Mouse (Mus musculus) neural tube, embryonic 12.5 days (tissue): ENCODE results near the gene Rps28. TPM values are rescaled to one million over a fixed set of nuclear protein-coding genes. Genes with fewer than 3 reads are reported as not detected.
A peak's percentile ranks its signal among the peaks of the same experiment; 100 is the strongest.

Experiments used
- ATAC-seq: fragments of 200-750 bp; cut with Nextera tagmentation; 2 replicates; pipeline ENCODE4 v1.8.0; 2017; ENCODE audit warnings: low read depth, mild to moderate bottlenecking, moderate TSS enrichment, moderate library complexity; ENCODE audit not compliant: low FRiP score
- H3K27ac ChIP-seq: fragments of 300-500 bp; sonication (generic); 2 replicates; pipeline ENCODE4 v1.5.1; 2016
- H3K27me3 ChIP-seq: fragments of 300-500 bp; sonication (generic); replicated peaks from 2 replicates; pipeline ENCODE4 v1.6.1; 2016; ENCODE audit warnings: mild to moderate bottlenecking
- H3K36me3 ChIP-seq: fragments of 300-500 bp; sonication (generic); 2 replicates; pipeline ENCODE4 v1.6.1; 2016; ENCODE audit warnings: mild to moderate bottlenecking
- H3K4me1 ChIP-seq: fragments of 300-500 bp; sonication (generic); 2 replicates; pipeline ENCODE4 v1.6.1; 2016
- H3K4me2 ChIP-seq: fragments of 300-500 bp; sonication (generic); replicated peaks from 2 replicates; pipeline ENCODE4 v1.6.1; 2016; ENCODE audit warnings: mild to moderate bottlenecking
- H3K4me3 ChIP-seq: fragments of 300-500 bp; sonication (generic); 2 replicates; pipeline ENCODE4 v1.5.1; 2016
- H3K9ac ChIP-seq: fragments of 300-500 bp; sonication (generic); 2 replicates; pipeline ENCODE4 v1.6.1; 2016; ENCODE audit warnings: mild to moderate bottlenecking
- H3K9me3 ChIP-seq: fragments of 300-500 bp; sonication (generic); 2 replicates; pipeline ENCODE4 v1.6.1; 2016; ENCODE audit warnings: mild to moderate bottlenecking
- WGBS: fragments of 180-500 bp; shearing (Covaris S2); methylation state at CpG from one replicate; pipeline ENCODE4 v1.1.7; 2016; 5-methylcytosine and 5-hydroxymethylcytosine counted together
- polyA plus RNA-seq: library from polyadenylated mRNA; unstranded; fragments of >200 nt; fragmentation: Nextera tagmentation; extraction: Ambion mirVana; gene quantifications from 2 replicates; pipeline ENCODE4 v1.2.1, GENCODE M21; 2016

Gene Rps28
- polyA plus RNA-seq, 1 experiment from 2014 or later: 679 TPM

- ATAC-seq: peak; percentile 98
- H3K36me3 ChIP-seq: no peaks in the 10 kb centered on the region
- H3K9ac ChIP-seq: peak within 1 kb of the TSS; percentile 42
- peaks cover 10% of the 10 kb centered on the region for H3K27me3 ChIP-seq
- peak within 1 kb of the TSS; percentile 76 for H3K4me2 ChIP-seq
- H3K4me1 ChIP-seq: peaks cover 8% of the 10 kb centered on the region
- under 1% methylated on average over 36 of the region's 36 CpGs for WGBS
- peak within 1 kb of the TSS; percentile 47 for H3K4me3 ChIP-seq
- H3K9me3 ChIP-seq: no peaks in the 10 kb centered on the region
- no peak within 1 kb of the TSS for H3K27ac ChIP-seq
Observed at GRCm38 (mm10) chr17:33810334-33811141, 13.8 kb downstream of the Rps28 start, which contains the start of gene Kank3. Gene Kank3, plus strand, starts transcription at chr17:33810519.

- Histone ChIP-seq H3K4me1 (peaks cover 8% of the 10 kb centered on the region), H3K4me2 (no peak overlapping the region), H3K9ac (no peak overlapping the region), H3K36me3 (no peaks in the 10 kb centered on the region), H3K27me3 (peaks cover 10% of the 10 kb centered on the region), H3K27ac (no peak overlapping the region), H3K4me3 (no peak overlapping the region), H3K9me3 (no peaks in the 10 kb centered on the region)
- ATAC-seq: no peak
- 50% methylated on average over 10 of the region's 10 CpGs for WGBS
Observed at GRCm38 (mm10) chr17:33808192-33808591, 16.2 kb downstream of the Rps28 start.

DNA sequence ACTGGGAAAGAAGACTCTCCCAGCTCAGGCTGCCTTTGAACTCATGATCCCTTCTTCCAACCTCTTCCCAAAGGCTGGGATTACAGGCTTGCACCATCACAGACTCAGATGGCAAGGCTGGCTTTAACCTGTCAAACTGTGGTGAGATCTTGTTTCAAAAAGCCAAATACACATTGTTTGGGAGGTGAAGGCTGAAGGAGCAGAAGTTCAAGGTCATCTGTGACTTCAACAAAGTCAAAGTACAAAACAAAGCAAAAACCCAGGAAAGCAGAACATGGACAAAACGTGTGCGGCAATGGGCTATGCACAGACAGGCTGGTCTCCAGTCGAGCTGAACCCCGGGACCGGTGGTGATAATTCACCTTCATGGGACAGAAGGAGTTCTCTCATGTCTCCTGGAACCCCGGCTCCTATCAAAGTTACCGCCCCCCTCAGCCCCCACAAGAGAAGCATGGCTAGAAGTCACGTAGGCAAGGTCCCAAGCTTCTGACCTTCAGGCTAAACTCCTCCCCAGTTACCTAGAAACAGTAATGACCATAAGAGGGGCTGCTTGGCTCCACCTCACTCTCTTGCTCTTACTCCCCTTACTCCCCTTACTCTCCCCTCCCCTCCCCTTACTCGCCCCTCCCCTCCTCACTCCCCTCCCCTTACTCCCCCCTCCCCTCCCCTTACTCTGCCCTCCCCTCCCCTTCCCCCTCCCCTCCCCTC, 17.0 kb downstream of the Rps28 start:
- H3K4me1 ChIP-seq: peaks cover 8% of the 10 kb centered on the region
- H3K9ac ChIP-seq: no peak overlapping the region
- ATAC-seq: no peak
- 61% methylated on average over 8 of the region's 9 CpGs for WGBS
- no peak overlapping the region for H3K4me2 ChIP-seq
- H3K27ac ChIP-seq: no peak overlapping the region
- H3K9me3 ChIP-seq: no peaks in the 10 kb centered on the region
- no peak overlapping the region for H3K4me3 ChIP-seq
- H3K36me3 ChIP-seq: no peaks in the 10 kb centered on the region
- peaks cover 8% of the 10 kb centered on the region for H3K27me3 ChIP-seq

DNA sequence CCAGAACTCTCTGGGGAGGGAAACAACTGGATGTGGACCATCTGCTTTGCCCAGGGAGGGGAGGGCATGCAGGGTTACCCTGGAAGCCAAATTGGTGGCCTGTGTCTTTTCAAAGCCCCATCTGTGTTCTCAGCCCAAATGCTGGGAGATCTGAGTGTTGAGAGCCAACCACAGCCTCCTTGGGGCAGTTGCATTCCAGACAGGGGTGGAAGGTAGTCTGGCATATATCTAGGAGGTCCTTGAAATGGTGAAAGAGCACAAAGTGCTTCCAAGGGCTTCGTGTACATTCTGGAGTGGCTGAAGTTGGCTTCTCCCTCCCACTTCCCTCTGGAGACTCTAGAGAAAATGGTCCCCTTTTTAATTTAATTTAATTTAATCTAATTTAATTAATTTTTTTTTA, 19.6 kb downstream of the Rps28 start:
- H3K36me3 ChIP-seq: no peaks in the 10 kb centered on the region
- 77% methylated on average over 1 of the region's 1 CpGs for WGBS
- no peaks in the 10 kb centered on the region for H3K4me1 ChIP-seq
- H3K4me3 ChIP-seq: no peak overlapping the region
- ATAC-seq: no peak
- H3K9ac ChIP-seq: no peak overlapping the region
- H3K9me3 ChIP-seq: no peaks in the 10 kb centered on the region
- H3K27ac ChIP-seq: no peak overlapping the region
- no peaks in the 10 kb centered on the region for H3K27me3 ChIP-seq
- no peak overlapping the region for H3K4me2 ChIP-seq

GRCm38 (mm10) chr17:33804205-33804604, 20.2 kb downstream of the Rps28 start:
- no peaks in the 10 kb centered on the region for H3K27me3 ChIP-seq
- no peak for ATAC-seq
- no peaks in the 10 kb centered on the region for H3K9me3 ChIP-seq
- H3K4me2 ChIP-seq: no peak overlapping the region
- WGBS: 59% methylated on average over 4 of the region's 4 CpGs
- no peaks in the 10 kb centered on the region for H3K4me1 ChIP-seq
- H3K4me3 ChIP-seq: no peak overlapping the region
- no peak overlapping the region for H3K9ac ChIP-seq
- no peaks in the 10 kb centered on the region for H3K36me3 ChIP-seq
- H3K27ac ChIP-seq: no peak overlapping the region

DNA sequence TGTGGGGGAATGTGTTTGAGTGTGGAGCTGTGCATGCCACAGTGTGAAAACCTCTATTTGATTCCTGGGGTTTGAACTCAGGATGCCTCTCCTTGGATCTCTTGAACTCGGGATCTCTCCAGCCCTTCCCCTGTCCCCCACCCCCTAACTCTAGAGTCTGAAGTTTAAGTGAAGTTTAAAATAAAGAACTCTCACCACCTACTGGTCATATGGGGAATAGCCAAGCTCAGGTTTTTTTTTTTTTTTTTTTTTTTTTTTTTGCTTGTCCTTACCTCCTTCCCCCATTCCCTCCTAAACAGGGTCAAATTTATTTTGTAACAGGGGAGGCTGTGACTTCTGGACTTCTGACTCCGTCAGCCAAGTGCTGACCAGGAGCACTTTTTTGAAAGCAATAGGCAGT, 22.1 kb downstream of the Rps28 start:
- Histone ChIP-seq H3K4me3 (no peak overlapping the region), H3K36me3 (no peaks in the 10 kb centered on the region), H3K4me2 (no peak overlapping the region), H3K4me1 (no peaks in the 10 kb centered on the region), H3K9ac (no peak overlapping the region), H3K27ac (no peak overlapping the region), H3K9me3 (no peaks in the 10 kb centered on the region), H3K27me3 (no peaks in the 10 kb centered on the region)
- no peak for ATAC-seq
- WGBS: 12% methylated on average over 2 of the region's 2 CpGs

DNA sequence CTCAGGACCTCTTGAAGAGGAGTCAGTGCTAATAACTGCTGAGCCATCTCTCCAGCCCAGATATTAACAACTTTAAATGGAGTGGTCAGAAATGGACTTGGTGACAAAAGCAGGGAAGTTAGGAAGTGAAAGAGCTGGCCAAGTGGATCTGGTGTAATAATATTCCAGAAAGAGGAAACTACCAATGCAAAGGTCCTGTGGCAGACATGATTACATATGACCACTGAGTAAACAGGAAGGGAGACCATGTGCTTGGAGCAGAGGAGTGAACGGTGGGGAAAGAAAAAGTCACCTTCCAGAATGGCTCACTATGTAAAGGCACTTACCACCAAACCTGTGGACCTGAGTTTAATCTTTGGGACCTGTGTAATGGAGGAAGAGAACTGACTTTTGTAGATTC, 25.1 kb downstream of the Rps28 start:
- H3K4me3 ChIP-seq: no peak overlapping the region
- H3K9ac ChIP-seq: no peak overlapping the region
- no peaks in the 10 kb centered on the region for H3K4me1 ChIP-seq
- H3K27me3 ChIP-seq: no peaks in the 10 kb centered on the region
- ATAC-seq: no peak
- no peak overlapping the region for H3K4me2 ChIP-seq
- no peaks in the 10 kb centered on the region for H3K9me3 ChIP-seq
- H3K27ac ChIP-seq: no peak overlapping the region
- no peaks in the 10 kb centered on the region for H3K36me3 ChIP-seq
- WGBS: 77% methylated on average over 1 of the region's 1 CpGs

DNA sequence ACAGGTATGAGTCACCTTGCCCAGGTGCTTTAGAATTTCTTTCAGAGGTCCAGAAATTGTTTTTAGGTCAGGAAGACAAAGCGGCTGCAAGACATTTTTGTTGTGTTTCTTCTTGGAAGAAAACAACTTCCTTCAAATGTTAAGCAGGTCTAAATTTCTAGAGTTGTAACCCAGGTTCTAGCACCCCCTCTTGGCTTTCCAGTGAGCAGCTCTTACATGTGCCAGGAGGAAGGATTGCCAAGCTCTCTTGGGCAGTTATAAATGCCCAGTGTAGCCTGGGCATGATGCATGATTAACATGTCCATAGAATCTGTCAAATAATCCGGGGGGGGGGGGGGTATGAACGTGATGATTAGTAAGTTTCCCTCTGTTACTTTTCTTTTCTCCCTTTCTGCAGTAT, 26.1 kb downstream of the Rps28 start:
- no peaks in the 10 kb centered on the region for H3K4me1 ChIP-seq
- no peaks in the 10 kb centered on the region for H3K36me3 ChIP-seq
- H3K4me3 ChIP-seq: no peak overlapping the region
- H3K4me2 ChIP-seq: no peak overlapping the region
- WGBS: 57% methylated on average over 3 of the region's 3 CpGs
- H3K27me3 ChIP-seq: no peaks in the 10 kb centered on the region
- no peak overlapping the region for H3K9ac ChIP-seq
- no peak for ATAC-seq
- no peaks in the 10 kb centered on the region for H3K9me3 ChIP-seq
- no peak overlapping the region for H3K27ac ChIP-seq

DNA sequence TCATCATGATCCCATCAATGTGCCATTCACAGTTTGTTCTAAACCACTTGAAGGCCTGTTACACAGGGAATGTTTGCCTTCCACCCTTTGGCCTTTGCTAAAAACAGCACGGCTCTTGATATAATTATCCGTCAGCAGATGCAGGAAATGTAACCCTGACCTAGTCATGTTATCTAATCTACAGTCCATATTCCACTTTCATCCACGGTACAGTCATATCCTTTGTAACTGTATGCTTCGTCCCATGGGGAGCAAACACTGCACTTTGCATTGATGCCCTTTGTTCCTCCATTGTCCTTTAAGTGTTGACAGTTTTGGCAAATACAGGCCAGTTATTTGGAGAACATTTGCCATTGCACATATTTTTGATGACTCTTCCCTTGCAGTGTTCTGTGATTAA, 35.6 kb downstream of the Rps28 start:
- Histone ChIP-seq H3K36me3 (no peaks in the 10 kb centered on the region), H3K4me2 (no peak overlapping the region), H3K27me3 (no peaks in the 10 kb centered on the region), H3K4me1 (no peaks in the 10 kb centered on the region), H3K9me3 (no peaks in the 10 kb centered on the region), H3K9ac (no peak overlapping the region), H3K27ac (no peak overlapping the region), H3K4me3 (no peak overlapping the region)
- WGBS: 84% methylated on average over 4 of the region's 4 CpGs
- ATAC-seq: no peak

- no peak overlapping the region for H3K27ac ChIP-seq
- no peak for ATAC-seq
- H3K4me1 ChIP-seq: peaks cover 3% of the 10 kb centered on the region
- 88% methylated on average over 18 of the region's 18 CpGs for WGBS
- H3K4me2 ChIP-seq: no peak overlapping the region
- no peak overlapping the region for H3K9ac ChIP-seq
- H3K9me3 ChIP-seq: no peaks in the 10 kb centered on the region
- no peak overlapping the region for H3K4me3 ChIP-seq
- H3K36me3 ChIP-seq: no peaks in the 10 kb centered on the region
- 0 out of 2 replicates have a peak, but pooled peaks cover 5% of the 10 kb centered on the region for H3K27me3 ChIP-seq
Observed at GRCm38 (mm10) chr17:33786375-33786774, 38.0 kb downstream of the Rps28 start.

GRCm38 (mm10) chr17:33784939-33785338, 39.4 kb downstream of the Rps28 start:
- no peak overlapping the region for H3K4me3 ChIP-seq
- H3K27me3 ChIP-seq: 0 out of 2 replicates have a peak, but pooled peaks cover 5% of the 10 kb centered on the region
- H3K27ac ChIP-seq: no peak overlapping the region
- no peak overlapping the region for H3K4me2 ChIP-seq
- H3K4me1 ChIP-seq: peaks cover 10% of the 10 kb centered on the region
- H3K9ac ChIP-seq: no peak overlapping the region
- WGBS: 87% methylated on average over 2 of the region's 2 CpGs
- no peak for ATAC-seq
- no peaks in the 10 kb centered on the region for H3K9me3 ChIP-seq
- no peaks in the 10 kb centered on the region for H3K36me3 ChIP-seq

DNA sequence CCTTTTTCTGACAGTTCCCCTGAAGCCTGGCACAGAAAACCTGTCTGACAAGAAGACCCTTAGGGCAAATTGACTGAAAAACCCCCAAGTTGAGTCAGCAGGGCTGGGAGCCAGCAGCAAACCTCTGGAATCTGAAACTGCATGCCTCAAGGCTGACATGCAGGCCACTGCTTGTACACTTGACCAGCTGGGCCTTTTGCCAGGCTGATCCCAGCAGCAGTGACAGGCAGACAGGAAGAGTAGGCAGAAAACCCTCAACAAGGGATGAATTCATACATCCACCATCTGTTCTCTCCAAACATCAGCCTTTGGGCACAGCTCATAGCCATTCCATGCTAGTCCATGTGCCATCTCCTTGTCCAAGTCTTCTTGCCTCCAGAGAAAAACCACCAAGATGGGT, 41.0 kb downstream of the Rps28 start:
- Histone ChIP-seq H3K4me1 (peaks cover 17% of the 10 kb centered on the region), H3K9me3 (no peaks in the 10 kb centered on the region), H3K27ac (no peak overlapping the region), H3K36me3 (no peaks in the 10 kb centered on the region), H3K4me3 (no peak overlapping the region), H3K27me3 (0 out of 2 replicates have a peak, but pooled peaks cover 5% of the 10 kb centered on the region), H3K4me2 (no peak overlapping the region), H3K9ac (no peak overlapping the region)
- no peak for ATAC-seq
